Mouse (Mus musculus): ENCODE measurements at regions not wholly inside any gene's neighbourhood (a gene's known extent, or its start where the extent isn't known, plus 50 kb on each side); places are given as distances from the start of the nearest gene placed in this dataset.

DNA sequence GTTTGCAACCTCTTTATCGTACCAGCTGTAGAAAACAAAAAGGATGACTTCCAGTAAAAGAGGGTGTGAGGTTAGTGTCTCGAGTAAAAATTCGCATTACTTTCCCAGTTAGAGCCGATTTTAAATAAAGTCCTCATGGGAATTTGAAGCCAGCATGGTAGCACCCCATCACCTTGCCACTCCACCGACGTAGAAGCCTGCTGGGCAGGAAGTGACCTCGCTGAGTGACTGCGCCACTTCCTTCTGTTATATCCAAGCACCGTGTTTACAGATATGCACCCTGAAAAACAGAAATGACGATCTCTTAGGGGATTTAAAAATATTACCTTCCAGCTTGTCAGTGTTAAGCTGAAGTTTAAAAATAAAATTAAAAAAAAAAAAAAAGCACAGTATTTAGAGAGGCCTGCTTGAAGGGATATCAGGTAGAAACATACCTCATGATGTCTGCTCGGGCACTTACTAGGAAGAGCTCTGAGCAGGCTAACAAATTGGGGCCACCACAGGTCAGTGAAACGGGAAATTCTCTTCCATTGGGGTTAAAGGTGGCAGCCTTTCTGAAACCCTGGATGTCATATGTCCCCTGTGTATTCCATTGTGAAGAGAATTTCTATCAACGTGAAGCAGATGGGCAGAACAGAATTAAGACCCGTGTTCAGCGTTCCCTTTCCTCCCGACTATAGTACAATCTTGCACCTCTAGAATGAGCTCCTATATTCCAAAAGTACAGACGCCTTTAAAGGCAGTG, 2468.9 kb upstream of the 5930422O12Rik start:
- Histone ChIP-seq H3K9ac (replicated peaks) (no peak overlapping the region), H3K4me2 (replicated peaks) (peak overlapping the region; percentile 43), H3K9me3 (no peaks in the 10 kb centered on the region), H3K4me1 (0 out of 2 replicates have a peak, but pooled peaks cover 5% of the 10 kb centered on the region), H3K27ac (replicated peaks) (no peak overlapping the region), H3K4me3 (peak overlapping the region; percentile 14; the same call in 1 of the 2 replicates), H3K36me3 (no peaks in the 10 kb centered on the region), H3K27me3 (peaks cover 5% of the 10 kb centered on the region)
- ATAC-seq (ENCODE audit: low FRiP score, low read depth) = no peak
- WGBS = 47% methylated on average over 17 of the region's 17 CpGs

DNA sequence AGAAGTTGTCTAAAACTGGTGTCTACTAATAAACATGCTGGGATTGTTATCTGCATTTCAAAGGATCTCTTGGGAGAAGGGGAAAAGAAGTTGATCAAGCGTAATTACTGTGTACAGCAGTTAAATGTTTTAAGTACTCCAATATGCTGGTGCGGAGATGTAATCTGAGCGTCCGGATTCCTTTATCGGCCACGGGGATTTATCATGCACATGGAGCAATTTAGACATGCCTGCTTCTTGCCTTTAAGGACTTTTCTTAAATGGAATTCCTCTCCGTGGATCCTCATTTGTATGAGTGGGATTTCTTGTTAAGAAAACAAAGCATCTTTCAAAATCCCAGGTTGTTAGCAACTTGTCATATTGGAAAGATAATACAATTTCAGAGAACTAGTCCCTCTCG, 2468.0 kb upstream of the 5930422O12Rik start:
- 71% methylated on average over 8 of the region's 8 CpGs for WGBS
- Histone ChIP-seq H3K9ac (replicated peaks) (no peak overlapping the region), H3K36me3 (no peaks in the 10 kb centered on the region), H3K4me1 (0 out of 2 replicates have a peak, but pooled peaks cover 5% of the 10 kb centered on the region), H3K4me3 (no peak overlapping the region), H3K4me2 (replicated peaks) (no peak overlapping the region), H3K27me3 (peaks cover 5% of the 10 kb centered on the region), H3K9me3 (no peaks in the 10 kb centered on the region), H3K27ac (replicated peaks) (no peak overlapping the region)
- ATAC-seq (ENCODE audit: low FRiP score, low read depth) = no peak

DNA sequence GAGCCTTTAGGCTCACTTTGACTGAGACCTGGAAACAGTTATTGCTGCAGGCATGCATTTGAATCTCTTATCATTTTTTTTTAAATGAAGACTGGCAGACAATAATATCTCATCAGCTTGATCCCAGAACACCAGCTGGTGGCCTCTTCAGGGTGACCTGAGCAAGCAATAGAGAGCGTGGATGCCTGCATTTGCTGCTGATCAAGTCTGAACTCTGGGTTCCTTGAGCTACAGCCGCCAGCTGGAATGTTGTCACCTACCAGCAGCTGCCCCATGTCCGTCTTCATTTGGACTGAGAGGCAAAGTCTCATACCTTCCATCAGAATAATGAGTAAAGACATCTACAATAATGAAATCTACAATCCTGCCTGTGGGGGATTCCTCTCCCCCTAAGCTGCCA, 2466.3 kb upstream of the 5930422O12Rik start:
- Histone ChIP-seq H3K4me2 (replicated peaks) (no peak overlapping the region), H3K4me3 (no peak overlapping the region), H3K9me3 (no peaks in the 10 kb centered on the region), H3K27me3 (peaks cover 5% of the 10 kb centered on the region), H3K4me1 (0 out of 2 replicates have a peak, but pooled peaks cover 5% of the 10 kb centered on the region), H3K27ac (replicated peaks) (no peak overlapping the region), H3K36me3 (no peaks in the 10 kb centered on the region), H3K9ac (replicated peaks) (no peak overlapping the region)
- WGBS = 78% methylated on average over 3 of the region's 3 CpGs
- ATAC-seq (ENCODE audit: low FRiP score, low read depth) = peak; percentile 34; the same call in 1 of the 2 replicates

DNA sequence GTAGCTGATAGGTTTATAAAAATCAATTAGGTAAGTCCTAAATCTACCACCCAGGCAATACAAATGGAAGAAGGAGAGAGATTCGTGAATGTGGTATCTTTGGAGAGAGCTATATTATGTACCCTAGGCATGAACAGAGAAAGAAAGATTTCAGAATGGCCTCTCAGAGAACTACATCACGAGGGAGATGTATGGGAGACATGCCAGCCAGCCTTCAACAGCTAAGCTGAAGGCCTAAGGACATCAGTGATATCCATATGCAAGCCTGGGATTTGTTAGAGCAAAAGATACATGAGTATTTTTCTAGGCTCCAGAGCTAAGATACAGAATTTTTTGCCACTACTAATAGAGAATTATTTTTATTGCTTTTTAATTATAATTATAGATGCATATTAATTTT, 2445.7 kb upstream of the 5930422O12Rik start:
- Histone ChIP-seq H3K9ac (replicated peaks) (no peak overlapping the region), H3K27me3 (no peaks in the 10 kb centered on the region)
- ATAC-seq (ENCODE audit: low FRiP score, low read depth) = no peak

DNA sequence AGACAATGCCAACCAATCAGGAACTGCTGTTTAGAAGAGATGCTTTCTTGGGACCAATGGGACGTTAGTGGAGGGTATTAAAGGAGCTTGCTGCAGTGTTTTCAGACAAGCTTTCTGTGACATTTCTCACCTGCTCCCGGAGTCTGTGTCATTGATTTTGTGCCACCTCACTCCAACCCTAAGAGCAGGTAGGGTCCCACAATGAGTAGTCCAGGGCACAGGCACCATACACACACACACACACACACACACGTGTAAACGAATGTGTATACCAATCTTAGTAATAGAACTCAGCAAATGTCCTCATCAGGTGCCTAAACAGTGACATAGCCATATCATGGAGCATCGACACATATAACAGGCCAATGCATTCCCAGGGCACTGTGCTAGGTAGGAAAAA, 2440.5 kb upstream of the 5930422O12Rik start:
- Histone ChIP-seq H3K4me1 (no peaks in the 10 kb centered on the region), H3K9ac (replicated peaks) (no peak overlapping the region), H3K4me2 (replicated peaks) (no peak overlapping the region), H3K4me3 (no peak overlapping the region), H3K27ac (replicated peaks) (no peak overlapping the region), H3K9me3 (no peaks in the 10 kb centered on the region), H3K36me3 (no peaks in the 10 kb centered on the region), H3K27me3 (no peaks in the 10 kb centered on the region)
- ATAC-seq (ENCODE audit: low FRiP score, low read depth) = no peak
- WGBS = 80% methylated on average over 5 of the region's 5 CpGs

More for the DNA sequence above, 2445.7 kb upstream of the 5930422O12Rik start:
- H3K4me1 ChIP-seq = no peaks in the 10 kb centered on the region
- 82% methylated on average over 2 of the region's 2 CpGs for WGBS
- no peak overlapping the region for H3K4me2 ChIP-seq (replicated peaks)
- no peak overlapping the region for H3K27ac ChIP-seq (replicated peaks)
- H3K4me3 ChIP-seq = no peak overlapping the region
- no peaks in the 10 kb centered on the region for H3K9me3 ChIP-seq
- H3K36me3 ChIP-seq = no peaks in the 10 kb centered on the region

DNA sequence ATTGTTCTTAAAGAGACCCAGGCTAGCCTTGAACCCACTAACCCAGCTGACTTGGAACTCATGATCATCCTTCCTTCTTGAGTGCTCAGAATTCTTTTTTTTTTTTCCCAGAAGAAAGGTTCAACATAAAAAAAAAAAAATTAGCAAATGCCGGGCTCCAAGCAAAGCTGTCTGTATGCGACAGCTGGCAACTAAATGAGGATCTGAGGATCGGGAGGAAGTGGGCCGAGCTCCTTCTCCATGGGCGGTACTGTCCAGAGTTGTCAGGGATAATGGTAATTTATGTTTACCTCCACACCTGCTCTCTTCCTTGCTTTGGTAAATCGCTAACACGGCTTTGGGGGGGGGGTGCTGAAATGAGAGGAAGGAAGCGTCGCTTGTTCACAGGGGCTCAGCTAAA, 2429.9 kb upstream of the 5930422O12Rik start:
- Histone ChIP-seq H3K36me3 (no peaks in the 10 kb centered on the region), H3K9me3 (no peaks in the 10 kb centered on the region), H3K9ac (replicated peaks) (no peak overlapping the region), H3K4me2 (replicated peaks) (no peak overlapping the region), H3K27ac (replicated peaks) (no peak overlapping the region), H3K4me1 (peaks cover 9% of the 10 kb centered on the region), H3K27me3 (no peaks in the 10 kb centered on the region), H3K4me3 (no peak overlapping the region)
- 88% methylated on average over 9 of the region's 9 CpGs for WGBS
- ATAC-seq (ENCODE audit: low FRiP score, low read depth) = no peak

DNA sequence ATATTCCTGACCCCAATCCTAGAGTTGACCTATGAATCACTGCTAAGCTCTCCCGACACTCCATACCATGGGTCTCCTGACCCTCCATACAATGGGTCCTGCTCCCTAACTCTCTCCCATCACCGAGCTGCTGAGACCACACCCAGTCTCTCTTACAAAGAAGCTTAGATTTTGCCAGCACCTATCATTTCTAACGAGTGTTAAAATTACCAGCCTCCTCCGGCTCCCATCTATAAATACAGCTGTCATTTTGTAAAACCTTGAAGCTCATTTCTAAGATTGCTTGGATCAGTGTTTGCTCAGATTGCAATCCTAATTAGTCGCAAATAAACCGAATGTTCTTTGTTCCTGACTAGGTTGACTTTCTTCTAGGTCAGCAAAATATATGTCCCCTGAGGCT, 2428.4 kb upstream of the 5930422O12Rik start:
- Histone ChIP-seq H3K4me2 (replicated peaks) (no peak overlapping the region), H3K27ac (replicated peaks) (no peak overlapping the region), H3K9ac (replicated peaks) (no peak overlapping the region), H3K4me1 (peaks cover 9% of the 10 kb centered on the region), H3K4me3 (no peak overlapping the region), H3K36me3 (no peaks in the 10 kb centered on the region), H3K9me3 (no peaks in the 10 kb centered on the region), H3K27me3 (no peaks in the 10 kb centered on the region)
- WGBS = 90% methylated on average over 6 of the region's 6 CpGs
- no peak for ATAC-seq (ENCODE audit: low FRiP score, low read depth)

DNA sequence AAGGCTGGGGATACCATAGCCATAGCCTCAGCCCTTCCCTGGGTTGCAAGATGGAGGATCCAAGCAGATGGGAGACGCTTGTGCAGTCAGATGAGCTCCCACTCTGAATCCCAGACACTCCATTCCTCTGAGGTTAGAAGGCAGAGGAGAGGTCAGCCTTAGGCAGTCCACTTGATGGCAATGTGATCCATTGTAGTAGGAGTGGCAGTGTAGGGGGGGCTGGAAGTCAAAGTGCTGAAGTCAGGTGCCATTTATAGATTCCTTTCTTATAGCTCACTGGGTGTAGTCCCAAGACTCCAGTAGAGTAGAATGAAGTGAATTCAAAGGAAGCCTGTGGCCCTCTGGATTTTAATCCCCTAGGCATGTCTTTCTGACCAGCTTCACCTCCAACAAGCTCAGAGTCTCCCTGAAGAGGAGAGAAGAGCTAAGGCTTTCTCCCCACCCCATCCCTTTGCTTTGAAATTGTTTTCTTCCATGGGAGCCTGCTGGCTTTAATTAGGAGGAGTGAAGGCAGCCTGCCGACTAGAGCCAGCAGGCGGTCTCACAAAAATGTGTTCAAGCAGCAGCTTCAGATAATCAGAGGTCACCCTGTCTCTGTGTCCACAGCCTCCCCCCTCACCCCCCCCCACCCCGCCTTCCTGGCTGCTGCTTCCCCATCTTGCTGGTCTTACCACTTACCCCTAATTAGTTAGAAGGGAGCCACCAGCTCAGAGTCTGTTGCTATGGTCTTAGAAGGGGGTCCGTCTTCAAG, 2426.4 kb upstream of the 5930422O12Rik start:
- H3K4me3 ChIP-seq = no peak overlapping the region
- no peak overlapping the region for H3K27ac ChIP-seq (replicated peaks)
- 15% methylated on average over 5 of the region's 5 CpGs for WGBS
- H3K9ac ChIP-seq (replicated peaks) = no peak overlapping the region
- H3K4me1 ChIP-seq = peaks cover 9% of the 10 kb centered on the region
- H3K9me3 ChIP-seq = no peaks in the 10 kb centered on the region
- H3K36me3 ChIP-seq = no peaks in the 10 kb centered on the region
- no peaks in the 10 kb centered on the region for H3K27me3 ChIP-seq
- H3K4me2 ChIP-seq (replicated peaks) = no peak overlapping the region
- peak; percentile 47; the same call in 1 of the 2 replicates for ATAC-seq (ENCODE audit: low FRiP score, low read depth)

DNA sequence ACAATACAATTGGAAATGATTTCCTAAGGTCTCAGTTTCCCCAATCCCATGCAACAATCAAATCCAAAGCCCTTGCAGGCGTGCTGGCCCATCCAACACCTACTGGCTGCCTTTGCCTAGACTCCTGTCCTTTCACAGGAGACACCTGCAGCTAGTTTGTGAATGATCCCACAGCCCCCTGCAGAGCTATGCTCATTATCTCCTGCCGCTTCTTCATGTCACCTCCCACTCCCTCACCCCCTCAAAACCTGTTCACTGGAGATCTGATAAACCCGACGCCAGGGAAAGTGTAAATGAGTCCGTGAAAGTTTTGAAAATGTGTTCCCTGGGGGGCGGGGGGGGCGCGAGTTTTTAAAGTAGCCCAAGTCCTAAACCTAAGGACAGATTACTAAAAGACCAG, 2420.2 kb upstream of the 5930422O12Rik start:
- Histone ChIP-seq H3K9me3 (no peaks in the 10 kb centered on the region), H3K4me3 (no peak overlapping the region), H3K4me2 (replicated peaks) (no peak overlapping the region), H3K4me1 (no peaks in the 10 kb centered on the region), H3K9ac (replicated peaks) (no peak overlapping the region), H3K27ac (replicated peaks) (no peak overlapping the region), H3K36me3 (no peaks in the 10 kb centered on the region), H3K27me3 (no peaks in the 10 kb centered on the region)
- ATAC-seq (ENCODE audit: low FRiP score, low read depth) = no peak
- 63% methylated on average over 8 of the region's 8 CpGs for WGBS

DNA sequence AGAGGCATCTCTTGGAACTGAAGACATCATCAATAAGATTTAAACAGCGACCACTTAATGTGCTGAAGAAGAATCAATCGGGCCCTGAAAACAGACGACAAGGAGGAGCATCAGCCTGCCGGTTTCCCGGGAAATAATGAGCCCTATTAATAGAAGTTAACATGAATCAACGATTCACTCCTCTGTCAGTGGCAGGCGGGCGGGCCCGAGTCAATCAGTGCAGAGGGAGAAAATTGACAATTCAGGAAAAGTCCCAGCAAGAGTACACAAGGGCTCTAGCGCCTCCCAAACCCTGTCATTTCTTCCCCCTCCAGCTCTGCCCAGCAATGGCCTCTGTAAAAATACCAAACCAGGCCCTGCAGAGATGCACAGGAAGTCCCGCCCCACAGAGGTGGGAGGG, 2416.4 kb upstream of the 5930422O12Rik start:
- Histone ChIP-seq H3K9ac (replicated peaks) (no peak overlapping the region), H3K4me1 (no peaks in the 10 kb centered on the region), H3K36me3 (no peaks in the 10 kb centered on the region), H3K4me2 (replicated peaks) (no peak overlapping the region), H3K4me3 (no peak overlapping the region), H3K9me3 (0 out of 2 replicates have a peak, but pooled peaks cover under 1% of the 10 kb centered on the region), H3K27me3 (no peaks in the 10 kb centered on the region), H3K27ac (replicated peaks) (no peak overlapping the region)
- 0 out of 2 replicates have a peak, but pooled peaks have one; percentile 41 for ATAC-seq (ENCODE audit: low FRiP score, low read depth)
- 88% methylated on average over 11 of the region's 11 CpGs for WGBS

DNA sequence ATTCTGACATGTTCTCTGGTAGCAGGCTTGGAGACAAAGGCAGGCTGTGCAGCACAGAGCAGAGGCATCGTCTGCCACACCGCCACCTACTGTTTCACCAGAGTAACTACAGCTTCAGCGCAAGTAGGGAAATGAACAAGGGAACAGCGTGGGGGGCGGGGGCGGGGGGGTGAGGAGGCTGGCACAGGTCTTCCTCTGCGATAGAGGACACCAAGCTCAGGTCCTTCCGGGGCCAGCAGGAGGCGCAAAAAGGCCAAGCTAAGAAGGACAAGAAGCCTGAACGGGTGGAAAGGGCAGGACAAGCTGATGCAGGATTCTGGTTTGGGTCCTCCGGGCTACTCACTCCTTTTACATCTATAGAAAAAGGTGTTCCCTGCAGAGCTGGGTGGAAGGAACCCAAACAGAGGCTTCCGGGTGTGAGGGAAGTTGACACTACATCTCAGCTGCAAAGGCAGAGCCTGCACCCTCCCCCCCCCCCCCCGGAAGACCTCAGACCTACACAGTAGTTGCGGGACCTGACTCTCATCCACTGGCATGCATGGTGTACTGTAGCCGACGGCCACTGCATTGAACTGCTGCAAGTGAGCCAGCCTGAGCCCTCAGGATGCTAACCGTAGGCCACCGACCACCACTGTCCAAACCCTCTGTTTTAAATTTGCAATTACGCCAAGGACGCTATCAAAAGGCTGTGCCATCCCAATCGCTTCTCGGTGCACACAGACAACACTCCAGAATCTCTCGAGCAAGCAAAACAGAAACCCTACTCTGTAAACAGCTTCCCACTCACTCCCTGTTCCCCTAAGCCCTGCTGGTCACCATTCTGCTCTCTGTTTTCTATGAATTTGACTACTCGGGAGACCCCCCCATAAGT, 2396.6 kb upstream of the 5930422O12Rik start:
- WGBS = 8% methylated on average over 24 of the region's 24 CpGs
- Histone ChIP-seq H3K36me3 (no peaks in the 10 kb centered on the region), H3K9me3 (no peaks in the 10 kb centered on the region), H3K9ac (replicated peaks) (peak overlapping the region; percentile 1; the same call in 1 of the 2 replicates), H3K4me2 (replicated peaks) (peak overlapping the region; percentile 44), H3K27me3 (peaks cover 9% of the 10 kb centered on the region; the same call in 1 of the 2 replicates), H3K4me1 (peaks cover 10% of the 10 kb centered on the region), H3K27ac (replicated peaks) (peak overlapping the region; percentile 62), H3K4me3 (peak overlapping the region; percentile 21)
- peak; percentile 88 for ATAC-seq (ENCODE audit: low FRiP score, low read depth)
